Mouse (Mus musculus) brain, adult 2 months (tissue): ENCODE results near the gene Nek5.

ENCODE experiments used
- DNase-seq: peaks from one replicate; pipeline ENCODE4 v3.0.0; 2011; ENCODE audit warnings: low read depth, low spot score

The Nek5 gene

GRCm38 (mm10) chr8:22089226-22089625 is 35.6 kb downstream of the Nek5 start:
- DNase-seq: no peak

- DNase-seq: no peak
Measured at GRCm38 (mm10) chr8:22079313-22080007, 45.4 kb downstream of the Nek5 start.

GRCm38 (mm10) chr8:22061126-22061525 is 63.7 kb downstream of the Nek5 start:
- DNase-seq: no peak

GRCm38 (mm10) chr8:22060446-22060889 is 64.4 kb downstream of the Nek5 start, which contains the start of gene Alg11:
Gene Alg11, plus strand, starts transcription at chr8:22060721.
- DNase-seq: peak; percentile 99

GRCm38 (mm10) chr8:22059821-22060445 is 64.9 kb downstream of the Nek5 start, which contains the start of gene Atp7b:
Gene Atp7b, minus strand, starts transcription at chr8:22060305.
- peak; percentile 55 for DNase-seq

GRCm38 (mm10) chr8:22059153-22059738 is 65.6 kb downstream of the Nek5 start:
- DNase-seq: no peak

GRCm38 (mm10) chr8:22058368-22058767 is 66.5 kb downstream of the Nek5 start:
- DNase-seq: no peak

GRCm38 (mm10) chr8:22056850-22057249 is 68.0 kb downstream of the Nek5 start:
- no peak for DNase-seq

- no peak for DNase-seq
Measured at GRCm38 (mm10) chr8:22055492-22055877, 69.4 kb downstream of the Nek5 start.

- DNase-seq: no peak
Measured at GRCm38 (mm10) chr8:22054674-22055491, 70.0 kb downstream of the Nek5 start.

- DNase-seq: peak; percentile 59
Measured at GRCm38 (mm10) chr8:22047699-22048464, 77.0 kb downstream of the Nek5 start.

- no peak for DNase-seq
Measured at GRCm38 (mm10) chr8:22043706-22044105, 81.1 kb downstream of the Nek5 start.

- DNase-seq: no peak
Measured at GRCm38 (mm10) chr8:22042515-22042914, 82.3 kb downstream of the Nek5 start.

- no peak for DNase-seq
Measured at GRCm38 (mm10) chr8:22040153-22040509, 84.7 kb downstream of the Nek5 start.

GRCm38 (mm10) chr8:22039468-22040152 is 85.2 kb downstream of the Nek5 start:
- peak; percentile 1 for DNase-seq

- peak; percentile 55 for DNase-seq
Measured at GRCm38 (mm10) chr8:22037022-22037421, 87.8 kb downstream of the Nek5 start.

GRCm38 (mm10) chr8:22036137-22036536 is 88.7 kb downstream of the Nek5 start:
- peak; percentile 66 for DNase-seq

GRCm38 (mm10) chr8:22030990-22031389 is 93.9 kb downstream of the Nek5 start:
- DNase-seq: no peak

- no peak for DNase-seq
Measured at GRCm38 (mm10) chr8:22028973-22029372, 95.9 kb downstream of the Nek5 start.

GRCm38 (mm10) chr8:22025241-22025640 is 99.6 kb downstream of the Nek5 start:
- no peak for DNase-seq
